Mouse (Mus musculus): ENCODE measurements at regions not wholly inside any gene's neighbourhood (a gene's known extent, or its start where the extent isn't known, plus 50 kb on each side); places are given as distances from the start of the nearest gene placed in this dataset.

GRCm38 (mm10) chr1:144353320-144353719, 104.3 kb upstream of the Rgs1 start:
- TF ChIP-seq GATA1 (IDR thresholded peaks at IDR 0.05; ENCODE audit: borderline replicate concordance, low read length): no peak
- TF ChIP-seq POLR2AphosphoS5 (IDR thresholded peaks at IDR 0.05; ENCODE audit: insufficient replicate concordance, low read depth, low read length): no peak
- TF ChIP-seq CTCF (IDR thresholded peaks at IDR 0.05; ENCODE audit: low read depth, low read length): no peak
- TF ChIP-seq TAL1 (conservative IDR thresholded peaks at IDR 0.05; ENCODE audit: low read depth, low read length): no peak
